Mouse (Mus musculus) brain, embryonic 18.5 days (tissue): ENCODE measurements around the gene 5430419D17Rik.

Experiments
- DNase-seq: peaks from one replicate; pipeline ENCODE4 v3.0.0-alpha.2; 2012; ENCODE audit warnings: low read depth, low spot score

The 5430419D17Rik gene

GRCm38 (mm10) chr7:131174121-131174520 is at the start of gene 5430419D17Rik:
Gene 5430419D17Rik, plus strand, starts transcription at chr7:131174402.
- DNase-seq: no peak

- no peak for DNase-seq
These were observed 44.2 kb upstream of the 5430419D17Rik start for GRCm38 (mm10) chr7:131130021-131130420.

GRCm38 (mm10) chr7:131133181-131133580 is 41.0 kb upstream of the 5430419D17Rik start:
- no peak for DNase-seq

- DNase-seq: no peak
These were observed 28.0 kb upstream of the 5430419D17Rik start, which contains the start of gene 4933402N03Rik for GRCm38 (mm10) chr7:131146214-131146613. Gene 4933402N03Rik, minus strand, starts transcription at chr7:131146314.

GRCm38 (mm10) chr7:131150179-131150578 is 24.0 kb upstream of the 5430419D17Rik start:
- no peak for DNase-seq

- DNase-seq: no peak
These were observed 21.2 kb upstream of the 5430419D17Rik start for GRCm38 (mm10) chr7:131153044-131153443.

- DNase-seq: no peak
These were observed 12.0 kb upstream of the 5430419D17Rik start for GRCm38 (mm10) chr7:131162251-131162650.

GRCm38 (mm10) chr7:131167771-131168170 is 6.4 kb upstream of the 5430419D17Rik start:
- no peak for DNase-seq

GRCm38 (mm10) chr7:131169099-131169498 is 5.1 kb upstream of the 5430419D17Rik start:
- no peak for DNase-seq

GRCm38 (mm10) chr7:131182685-131183084 is 8.5 kb downstream of the 5430419D17Rik start:
- no peak for DNase-seq

- no peak for DNase-seq
These were observed 10.1 kb downstream of the 5430419D17Rik start for GRCm38 (mm10) chr7:131184339-131184738.

GRCm38 (mm10) chr7:131187047-131187446 is 12.8 kb downstream of the 5430419D17Rik start:
- no peak for DNase-seq

- DNase-seq: no peak
These were observed 13.8 kb downstream of the 5430419D17Rik start for GRCm38 (mm10) chr7:131187996-131188395.

- DNase-seq: no peak
These were observed 48.9 kb downstream of the 5430419D17Rik start for GRCm38 (mm10) chr7:131223086-131223485.

GRCm38 (mm10) chr7:131236091-131236490 is 61.9 kb downstream of the 5430419D17Rik start:
- DNase-seq: no peak

- DNase-seq: no peak
These were observed 70.8 kb downstream of the 5430419D17Rik start for GRCm38 (mm10) chr7:131244993-131245392.

GRCm38 (mm10) chr7:131256841-131257240 is 82.6 kb downstream of the 5430419D17Rik start:
- no peak for DNase-seq

GRCm38 (mm10) chr7:131257309-131257708 is 83.1 kb downstream of the 5430419D17Rik start:
- DNase-seq: no peak

- no peak for DNase-seq
These were observed 86.7 kb downstream of the 5430419D17Rik start for GRCm38 (mm10) chr7:131260946-131261345.

GRCm38 (mm10) chr7:131264251-131264650 is 90.0 kb downstream of the 5430419D17Rik start:
- no peak for DNase-seq

GRCm38 (mm10) chr7:131265851-131266250 is 91.6 kb downstream of the 5430419D17Rik start:
- DNase-seq: no peak

GRCm38 (mm10) chr7:131297151-131297550 is 122.9 kb downstream of the 5430419D17Rik start:
- DNase-seq: no peak

- no peak for DNase-seq
These were observed 129.1 kb downstream of the 5430419D17Rik start for GRCm38 (mm10) chr7:131303340-131303739.

GRCm38 (mm10) chr7:131306733-131307132 is 132.5 kb downstream of the 5430419D17Rik start:
- no peak for DNase-seq
